Mouse (Mus musculus): ENCODE results near the gene Tmem266. TPM values are rescaled to one million over a fixed set of nuclear protein-coding genes. Genes with fewer than 3 reads are reported as not detected.

Tmem266 gene
- polyA plus RNA-seq, 1 experiment = not detected

DNA sequence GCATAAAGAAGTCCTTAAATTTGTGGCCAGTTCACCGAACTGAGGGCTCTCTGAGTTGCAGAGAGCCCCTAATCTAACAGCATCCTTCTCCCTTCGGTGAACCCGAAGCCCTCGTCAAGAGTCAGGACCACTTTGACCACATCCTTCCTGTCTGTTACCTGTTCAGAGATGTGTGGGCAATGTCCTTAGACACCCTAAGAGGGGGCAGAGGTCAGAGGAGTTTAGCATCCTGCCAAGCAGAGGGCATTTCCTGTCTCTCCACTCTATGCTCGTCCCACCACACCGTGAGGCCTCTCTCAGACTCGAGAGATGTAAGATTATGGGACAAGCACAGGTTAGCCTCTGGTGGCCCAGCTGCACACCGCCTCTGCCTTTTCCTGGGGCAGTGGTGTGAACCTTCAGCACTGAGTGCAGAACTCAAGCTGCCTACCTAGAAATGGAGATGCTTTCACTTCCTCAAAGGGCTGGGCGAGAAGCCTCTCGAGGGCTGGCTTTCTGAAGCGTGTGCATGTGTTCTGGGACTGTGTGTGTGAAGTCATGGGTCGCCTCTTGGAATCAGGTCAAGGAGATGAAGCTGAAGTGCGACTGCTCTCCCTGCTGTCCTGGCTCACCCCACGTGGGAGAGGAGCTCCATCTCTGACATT is 61.3 kb downstream of the Tmem266 start:
- H3K27me3 ChIP-seq (ENCODE audit: control insufficient read depth, insufficient read depth, insufficient read length) = peaks cover 23% of the 10 kb centered on the region
- no peaks in the 10 kb centered on the region for H3K79me3 ChIP-seq (ENCODE audit: low read depth)
- H3ac ChIP-seq (ENCODE audit: control insufficient read depth, insufficient read length, low read depth) = no peak overlapping the region
- H3K79me2 ChIP-seq (ENCODE audit: control insufficient read depth, insufficient read depth) = no peaks in the 10 kb centered on the region
- TF ChIP-seq CTCF (IDR thresholded peaks at IDR 0.05; ENCODE audit: control insufficient read depth, insufficient read depth, insufficient read length) = no peak
- TF ChIP-seq FOSL1 (IDR thresholded peaks at IDR 0.05; ENCODE audit: insufficient read depth, low read length, poor library complexity, severe bottlenecking) = no peak
- TF ChIP-seq MYOD1 (IDR thresholded peaks at IDR 0.05; ENCODE audit: control insufficient read depth, insufficient read length, low read depth) = no peak
- TF ChIP-seq MYOG (IDR thresholded peaks at IDR 0.05; ENCODE audit: control insufficient read depth, extremely low read depth, insufficient read length) = no peak
- no peak for TF ChIP-seq CEBPB (IDR thresholded peaks at IDR 0.05; ENCODE audit: low read depth)
- no peak for TF ChIP-seq MAX (IDR thresholded peaks at IDR 0.05)
- no peak for TF ChIP-seq USF1 (IDR thresholded peaks at IDR 0.05; ENCODE audit: low read depth)
- no peak overlapping the region for H3K4me3 ChIP-seq (ENCODE audit: insufficient read depth, poor library complexity, severe bottlenecking)
- H3K36me3 ChIP-seq (ENCODE audit: control insufficient read depth, insufficient read depth) = no peaks in the 10 kb centered on the region

DNA sequence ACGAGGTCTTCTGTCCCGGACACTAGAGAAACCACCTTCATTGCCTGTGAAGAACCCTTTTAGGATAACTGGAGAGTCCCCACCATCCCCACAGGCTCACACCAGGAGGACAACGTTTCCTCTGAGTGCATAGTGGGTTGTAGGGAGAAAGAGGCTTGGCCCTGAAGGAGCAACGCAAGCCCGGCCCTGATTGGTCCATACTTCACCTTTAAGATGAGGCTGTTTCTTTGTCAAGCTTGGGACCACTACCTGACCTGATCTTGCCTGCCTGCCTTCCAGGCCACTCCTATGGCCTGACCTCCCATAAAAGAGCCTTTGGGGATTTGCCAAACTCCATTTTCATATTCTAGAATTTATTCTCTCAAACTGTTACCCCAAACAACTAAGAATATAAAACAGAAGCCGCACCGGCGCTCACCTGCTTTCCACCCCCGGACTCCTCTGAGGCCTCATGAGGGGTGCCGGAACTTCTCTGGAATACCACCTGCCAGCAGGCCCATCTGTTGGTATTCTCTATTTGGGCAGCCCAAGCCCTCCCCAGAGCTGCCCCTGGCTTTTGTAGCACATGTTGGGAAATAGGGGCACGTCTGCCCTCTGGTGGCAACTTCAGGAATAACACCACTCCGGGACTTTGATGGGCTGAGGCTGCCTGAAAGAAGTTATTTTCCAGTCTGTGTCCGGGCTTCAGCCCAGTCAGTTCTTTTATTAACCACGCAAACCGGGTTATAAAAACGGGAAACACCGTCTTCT is 65.4 kb downstream of the Tmem266 start:
- peak; percentile 31 for TF ChIP-seq CTCF (IDR thresholded peaks at IDR 0.05; ENCODE audit: control insufficient read depth, insufficient read depth, insufficient read length)
- no peak for TF ChIP-seq USF1 (IDR thresholded peaks at IDR 0.05; ENCODE audit: low read depth)
- peak; percentile 27 for TF ChIP-seq CEBPB (IDR thresholded peaks at IDR 0.05; ENCODE audit: low read depth)
- Histone ChIP-seq H3K79me3 (ENCODE audit: low read depth) (no peaks in the 10 kb centered on the region), H3ac (ENCODE audit: control insufficient read depth, insufficient read length, low read depth) (no peak overlapping the region), H3K4me3 (ENCODE audit: insufficient read depth, poor library complexity, severe bottlenecking) (no peak overlapping the region), H3K79me2 (ENCODE audit: control insufficient read depth, insufficient read depth) (no peaks in the 10 kb centered on the region), H3K36me3 (ENCODE audit: control insufficient read depth, insufficient read depth) (no peaks in the 10 kb centered on the region), H3K27me3 (ENCODE audit: control insufficient read depth, insufficient read depth, insufficient read length) (peaks cover 41% of the 10 kb centered on the region)

DNA sequence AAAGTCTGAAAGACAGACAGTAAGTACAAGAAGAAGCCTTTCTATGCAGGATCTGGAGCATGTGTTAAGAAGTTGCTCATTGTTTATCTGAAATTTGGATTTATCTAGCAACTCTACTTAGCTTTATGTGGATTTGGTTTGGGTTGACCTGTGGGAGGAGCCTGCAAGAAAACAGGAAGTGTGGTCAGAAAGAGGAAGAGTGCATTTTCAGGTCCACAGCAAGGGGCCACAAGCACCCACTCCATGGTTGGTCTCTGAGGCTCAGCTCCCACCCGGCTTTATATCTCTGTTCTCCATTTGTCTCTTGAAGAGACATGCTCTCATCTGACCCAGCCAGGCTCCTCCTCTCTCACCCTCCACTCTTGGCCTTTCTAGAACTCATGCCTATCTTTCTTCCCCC is 68.9 kb downstream of the Tmem266 start:
- no peaks in the 10 kb centered on the region for H3K79me2 ChIP-seq (ENCODE audit: control insufficient read depth, insufficient read depth)
- no peak overlapping the region for H3ac ChIP-seq (ENCODE audit: control insufficient read depth, insufficient read length, low read depth)
- TF ChIP-seq FOSL1 (IDR thresholded peaks at IDR 0.05; ENCODE audit: insufficient read depth, low read length, poor library complexity, severe bottlenecking) = no peak
- TF ChIP-seq MYOD1 (IDR thresholded peaks at IDR 0.05; ENCODE audit: control insufficient read depth, insufficient read length, low read depth) = no peak
- TF ChIP-seq CTCF (IDR thresholded peaks at IDR 0.05; ENCODE audit: control insufficient read depth, insufficient read depth, insufficient read length) = no peak
- TF ChIP-seq USF1 (IDR thresholded peaks at IDR 0.05; ENCODE audit: low read depth) = no peak
- TF ChIP-seq CEBPB (IDR thresholded peaks at IDR 0.05; ENCODE audit: low read depth) = no peak
- TF ChIP-seq MYOG (IDR thresholded peaks at IDR 0.05; ENCODE audit: control insufficient read depth, extremely low read depth, insufficient read length) = no peak
- TF ChIP-seq MAX (IDR thresholded peaks at IDR 0.05) = no peak
- peaks cover 73% of the 10 kb centered on the region for H3K27me3 ChIP-seq (ENCODE audit: control insufficient read depth, insufficient read depth, insufficient read length)
- H3K79me3 ChIP-seq (ENCODE audit: low read depth) = no peaks in the 10 kb centered on the region
- H3K4me3 ChIP-seq (ENCODE audit: insufficient read depth, poor library complexity, severe bottlenecking) = no peak overlapping the region
- H3K36me3 ChIP-seq (ENCODE audit: control insufficient read depth, insufficient read depth) = no peaks in the 10 kb centered on the region

DNA sequence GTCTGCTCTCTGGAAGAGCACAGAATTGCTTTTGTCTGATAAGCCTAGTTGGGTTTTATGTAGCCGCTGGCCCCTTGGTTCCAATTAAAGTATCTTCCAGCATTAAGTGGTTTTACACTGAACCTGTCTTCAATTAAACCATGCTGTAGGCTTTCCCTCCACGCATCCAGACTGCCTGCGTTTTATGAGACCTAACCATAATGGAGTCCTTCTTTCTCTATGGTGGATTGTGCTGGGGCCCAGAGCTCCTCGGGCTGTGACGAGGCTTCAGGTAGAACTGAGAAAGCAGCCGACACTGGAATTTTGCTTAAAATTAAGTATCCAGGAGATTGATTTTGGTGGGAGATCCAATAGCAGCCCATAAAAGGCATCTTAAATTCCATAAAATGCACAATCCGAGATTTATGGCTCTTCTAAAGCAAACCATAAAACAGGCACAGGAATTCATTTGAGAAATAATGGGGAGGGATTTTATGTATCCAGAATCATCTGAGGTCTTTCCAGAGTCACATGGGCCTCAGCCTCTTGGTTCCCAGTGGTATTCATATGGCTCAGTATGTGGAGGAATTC is 72.4 kb downstream of the Tmem266 start:
- H3K79me2 ChIP-seq (ENCODE audit: control insufficient read depth, insufficient read depth) = no peaks in the 10 kb centered on the region
- TF ChIP-seq CEBPB (IDR thresholded peaks at IDR 0.05; ENCODE audit: low read depth) (no peak), MYOG (IDR thresholded peaks at IDR 0.05; ENCODE audit: control insufficient read depth, extremely low read depth, insufficient read length) (no peak), USF1 (IDR thresholded peaks at IDR 0.05; ENCODE audit: low read depth) (no peak), MAX (IDR thresholded peaks at IDR 0.05) (no peak), MYOD1 (IDR thresholded peaks at IDR 0.05; ENCODE audit: control insufficient read depth, insufficient read length, low read depth) (no peak), CTCF (IDR thresholded peaks at IDR 0.05; ENCODE audit: control insufficient read depth, insufficient read depth, insufficient read length) (no peak), FOSL1 (IDR thresholded peaks at IDR 0.05; ENCODE audit: insufficient read depth, low read length, poor library complexity, severe bottlenecking) (no peak)

DNA sequence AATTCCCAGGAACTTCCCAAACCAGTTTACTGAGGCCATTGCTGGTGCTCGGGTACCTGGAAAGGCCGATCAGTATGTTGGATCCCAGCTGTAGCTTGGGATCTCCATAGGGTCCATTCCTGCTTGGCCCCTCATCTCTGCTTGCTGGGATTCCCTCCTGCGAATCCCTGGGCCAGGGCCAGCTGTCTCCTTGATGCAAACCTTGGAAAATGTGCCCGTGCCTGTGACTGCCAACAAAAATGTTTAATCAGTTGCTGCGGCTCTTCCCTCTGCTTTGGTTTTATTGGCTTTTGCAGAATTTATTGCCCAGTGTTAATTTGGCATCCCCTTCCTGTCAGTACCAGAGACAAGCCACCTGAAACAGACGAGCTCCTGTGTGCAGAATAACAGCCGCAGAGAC is 75.6 kb downstream of the Tmem266 start:
- Histone ChIP-seq H3K4me3 (ENCODE audit: insufficient read depth, poor library complexity, severe bottlenecking) (no peak overlapping the region), H3K79me3 (ENCODE audit: low read depth) (no peaks in the 10 kb centered on the region), H3K79me2 (ENCODE audit: control insufficient read depth, insufficient read depth) (no peaks in the 10 kb centered on the region), H3ac (ENCODE audit: control insufficient read depth, insufficient read length, low read depth) (no peak overlapping the region), H3K36me3 (ENCODE audit: control insufficient read depth, insufficient read depth) (no peaks in the 10 kb centered on the region), H3K27me3 (ENCODE audit: control insufficient read depth, insufficient read depth, insufficient read length) (peaks cover 61% of the 10 kb centered on the region)
- TF ChIP-seq USF1 (IDR thresholded peaks at IDR 0.05; ENCODE audit: low read depth) = no peak
- no peak for TF ChIP-seq MYOD1 (IDR thresholded peaks at IDR 0.05; ENCODE audit: control insufficient read depth, insufficient read length, low read depth)
- TF ChIP-seq MYOG (IDR thresholded peaks at IDR 0.05; ENCODE audit: control insufficient read depth, extremely low read depth, insufficient read length) = no peak
- no peak for TF ChIP-seq MAX (IDR thresholded peaks at IDR 0.05)
- TF ChIP-seq CEBPB (IDR thresholded peaks at IDR 0.05; ENCODE audit: low read depth) = no peak
- TF ChIP-seq FOSL1 (IDR thresholded peaks at IDR 0.05; ENCODE audit: insufficient read depth, low read length, poor library complexity, severe bottlenecking) = no peak
- no peak for TF ChIP-seq CTCF (IDR thresholded peaks at IDR 0.05; ENCODE audit: control insufficient read depth, insufficient read depth, insufficient read length)

More for the DNA sequence above, 72.4 kb downstream of the Tmem266 start:
- Histone ChIP-seq H3ac (ENCODE audit: control insufficient read depth, insufficient read length, low read depth) (no peak overlapping the region), H3K79me3 (ENCODE audit: low read depth) (no peaks in the 10 kb centered on the region), H3K27me3 (ENCODE audit: control insufficient read depth, insufficient read depth, insufficient read length) (peaks cover 84% of the 10 kb centered on the region), H3K4me3 (ENCODE audit: insufficient read depth, poor library complexity, severe bottlenecking) (no peak overlapping the region), H3K36me3 (ENCODE audit: control insufficient read depth, insufficient read depth) (no peaks in the 10 kb centered on the region)

All from C2C12 (cell line).